Mouse (Mus musculus) common myeloid progenitor, adult 5-6 weeks (primary cell): ENCODE results near the gene Gpr34. TPM values are rescaled to one million over a fixed set of nuclear protein-coding genes. Genes with fewer than 3 reads are reported as not detected.

Experiments used
- ATAC-seq: replicated peaks from 2 replicates; pipeline ENCODE4 v1.8.0; 2016; ENCODE audit warnings: low read depth, mild to moderate bottlenecking, moderate TSS enrichment, inconsistent platforms; ENCODE audit not compliant: poor library complexity, severe bottlenecking
- total RNA-seq: library from RNA; stranded (forward); fragments of 200-1000, 187-1606 nt; gene quantifications from 2 replicates; pipeline ENCODE4 v1.2.3, GENCODE M21; 2017

The Gpr34 gene
- total RNA-seq: 0.46 TPM in 1 of 2 replicates, not detected in the other

- ATAC-seq: peak; percentile 88
Measured at GRCm38 (mm10) chrX:13631599-13632283, at the start of gene Gpr34. Gene Gpr34 (plus strand): TSS chrX:13632089.

- peak; percentile 47; the same call in 1 of the 2 replicates for ATAC-seq
Measured at GRCm38 (mm10) chrX:13599373-13599772, 32.5 kb upstream of the Gpr34 start.

- peak; percentile 45; the same call in 1 of the 2 replicates for ATAC-seq
Measured at GRCm38 (mm10) chrX:13599966-13600365, 31.9 kb upstream of the Gpr34 start.

- ATAC-seq: no peak
Measured at GRCm38 (mm10) chrX:13606741-13607140, 25.1 kb upstream of the Gpr34 start.

GRCm38 (mm10) chrX:13607752-13608151 lies 24.1 kb upstream of the Gpr34 start:
- ATAC-seq: no peak

- no peak for ATAC-seq
Measured at GRCm38 (mm10) chrX:13611114-13611513, 20.8 kb upstream of the Gpr34 start.

GRCm38 (mm10) chrX:13612115-13612514 lies 19.8 kb upstream of the Gpr34 start:
- no peak for ATAC-seq

GRCm38 (mm10) chrX:13616726-13617125 lies 15.2 kb upstream of the Gpr34 start:
- peak; percentile 72 for ATAC-seq

GRCm38 (mm10) chrX:13617294-13617693 lies 14.6 kb upstream of the Gpr34 start:
- ATAC-seq: 0 out of 2 replicates have a peak, but pooled peaks have one; percentile 50

GRCm38 (mm10) chrX:13618476-13618875 lies 13.4 kb upstream of the Gpr34 start:
- no peak for ATAC-seq

GRCm38 (mm10) chrX:13621473-13621872 lies 10.4 kb upstream of the Gpr34 start:
- no peak for ATAC-seq

GRCm38 (mm10) chrX:13622654-13623053 lies 9.2 kb upstream of the Gpr34 start:
- no peak for ATAC-seq

GRCm38 (mm10) chrX:13636398-13636797 lies 4.5 kb downstream of the Gpr34 start:
- peak; percentile 83 for ATAC-seq

GRCm38 (mm10) chrX:13638894-13639293 lies 7.0 kb downstream of the Gpr34 start:
- ATAC-seq: no peak

GRCm38 (mm10) chrX:13651889-13652288 lies 20.0 kb downstream of the Gpr34 start:
- no peak for ATAC-seq

GRCm38 (mm10) chrX:13652291-13652690 lies 20.4 kb downstream of the Gpr34 start:
- ATAC-seq: peak; percentile 30; the same call in 1 of the 2 replicates

GRCm38 (mm10) chrX:13655005-13655421 lies 23.1 kb downstream of the Gpr34 start:
- peak; percentile 87 for ATAC-seq

GRCm38 (mm10) chrX:13655906-13656305 lies 24.0 kb downstream of the Gpr34 start:
- ATAC-seq: no peak

- ATAC-seq: no peak
Measured at GRCm38 (mm10) chrX:13656721-13657120, 24.8 kb downstream of the Gpr34 start.

- ATAC-seq: no peak
Measured at GRCm38 (mm10) chrX:13658616-13659140, 26.8 kb downstream of the Gpr34 start.

- ATAC-seq: no peak
Measured at GRCm38 (mm10) chrX:13659201-13659890, 27.5 kb downstream of the Gpr34 start.
